Mouse (Mus musculus): ENCODE data around the gene Gm15557. TPM values are rescaled to one million over a fixed set of nuclear protein-coding genes. Genes with fewer than 3 reads are reported as not detected.

Gm15557 gene
- polyA plus RNA-seq, 1 experiment from 2014 or later = 0.16 TPM

DNA sequence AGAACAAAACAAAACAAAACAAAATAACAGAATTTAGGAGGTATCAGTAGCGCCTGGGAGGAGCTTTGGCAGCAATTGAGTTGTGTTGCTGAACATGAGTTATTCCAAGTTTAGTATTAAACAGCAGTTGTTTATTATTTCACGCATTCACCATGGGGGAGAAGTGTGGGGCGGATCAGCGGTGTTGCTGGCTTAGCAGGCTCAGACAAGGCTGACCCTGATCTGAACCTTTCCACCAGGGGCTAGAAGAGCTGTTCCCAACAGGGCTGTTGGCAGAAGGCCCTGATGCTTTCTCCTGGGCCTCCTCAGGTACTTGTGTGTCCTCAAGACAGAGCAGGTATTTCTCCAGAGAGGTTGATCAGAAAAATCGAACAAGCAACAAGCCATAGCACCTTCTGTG lies 19.5 kb downstream of the Gm15557 start:
- H3K27me3 ChIP-seq = no peaks in the 10 kb centered on the region

DNA sequence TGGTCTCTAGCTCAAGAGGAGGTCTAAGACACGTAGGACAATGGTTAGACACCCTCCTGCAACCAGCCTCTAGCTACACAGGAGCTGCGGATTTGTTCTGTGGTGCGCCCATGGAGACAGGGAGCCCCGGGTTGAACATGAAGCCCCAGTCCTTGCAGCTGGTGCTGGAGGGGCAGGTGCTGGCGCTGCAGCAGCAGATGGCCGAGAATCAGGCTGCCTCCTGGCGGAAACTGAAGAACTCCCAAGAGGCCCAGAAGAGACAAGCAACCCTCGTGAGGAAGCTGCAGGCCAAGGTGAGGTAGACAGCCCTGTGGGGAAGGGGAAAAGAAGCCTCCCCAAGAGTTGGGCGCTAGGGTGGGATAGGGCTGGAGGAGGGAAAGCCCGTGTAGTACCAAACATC lies 21.3 kb downstream of the Gm15557 start:
- Histone ChIP-seq H3K27ac (peak overlapping the region; percentile 35; the same call in 1 of the 2 replicates), H3K4me2 (no peak overlapping the region), H3K9me3 (no peaks in the 10 kb centered on the region), H3K27me3 (no peaks in the 10 kb centered on the region), H3K4me3 (no peak overlapping the region), H3K4me1 (replicated peaks) (peaks cover 21% of the 10 kb centered on the region), H3K36me3 (peaks cover 41% of the 10 kb centered on the region), H3K9ac (peak overlapping the region; percentile 56; the same call in 1 of the 2 replicates)
- ATAC-seq (ENCODE audit: low FRiP score) = no peak
- 70% methylated on average over 10 of the region's 10 CpGs for WGBS

More for the DNA sequence above, 19.5 kb downstream of the Gm15557 start:
- Histone ChIP-seq H3K36me3 (peaks cover 25% of the 10 kb centered on the region), H3K4me1 (replicated peaks) (peaks cover 22% of the 10 kb centered on the region), H3K4me3 (no peak overlapping the region), H3K9ac (no peak overlapping the region), H3K27ac (no peak overlapping the region), H3K9me3 (no peaks in the 10 kb centered on the region), H3K4me2 (no peak overlapping the region)
- WGBS = 90% methylated on average over 5 of the region's 5 CpGs
- no peak for ATAC-seq (ENCODE audit: low FRiP score)

DNA sequence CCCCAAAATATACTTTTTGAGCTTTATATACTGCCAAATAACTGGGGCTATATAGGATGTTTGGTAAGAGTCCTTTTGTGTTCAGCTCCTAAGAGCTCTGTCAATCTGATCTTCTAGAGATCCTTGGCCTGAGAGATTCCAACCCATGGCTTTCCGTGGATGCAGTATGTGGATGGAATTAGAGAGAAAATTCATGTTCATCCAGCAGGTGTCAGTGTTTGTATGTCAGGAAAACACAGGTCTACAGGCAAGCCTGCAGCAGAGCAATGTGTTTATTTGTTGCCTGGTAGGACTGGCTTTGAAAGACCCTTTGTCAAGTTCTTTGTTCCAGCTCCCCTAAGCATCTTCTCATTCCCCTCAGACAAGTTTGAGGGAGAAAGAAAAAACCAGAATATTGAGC lies 22.5 kb downstream of the Gm15557 start:
- no peak overlapping the region for H3K4me2 ChIP-seq
- no peaks in the 10 kb centered on the region for H3K27me3 ChIP-seq
- H3K9ac ChIP-seq = no peak overlapping the region
- H3K4me1 ChIP-seq (replicated peaks) = peaks cover 12% of the 10 kb centered on the region
- no peaks in the 10 kb centered on the region for H3K9me3 ChIP-seq
- ATAC-seq (ENCODE audit: low FRiP score) = no peak
- peaks cover 53% of the 10 kb centered on the region for H3K36me3 ChIP-seq
- H3K4me3 ChIP-seq = no peak overlapping the region
- WGBS = 28% methylated on average over 1 of the region's 1 CpGs
- H3K27ac ChIP-seq = peak overlapping the region; percentile 60; the same call in 1 of the 2 replicates

DNA sequence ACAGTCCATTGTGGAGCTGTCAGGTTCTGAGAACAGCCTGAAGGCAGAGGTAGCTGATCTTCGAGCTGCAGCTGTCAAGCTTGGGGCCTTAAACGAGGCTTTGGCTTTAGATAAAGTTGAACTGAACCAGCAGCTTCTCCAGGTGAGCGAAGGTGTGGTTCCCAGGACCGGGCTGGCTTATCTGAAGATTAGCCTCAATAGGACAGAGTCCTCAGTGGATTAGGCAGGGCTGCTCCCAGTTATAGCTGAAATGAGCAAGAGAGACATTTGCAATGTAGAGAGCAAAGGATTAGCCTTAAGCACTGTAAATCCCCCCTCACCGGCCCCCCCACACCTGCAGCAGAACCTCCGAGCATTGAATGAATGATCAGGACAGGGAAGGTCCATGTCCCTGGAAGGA lies 32.8 kb downstream of the Gm15557 start:
- Histone ChIP-seq H3K27me3 (no peaks in the 10 kb centered on the region), H3K9ac (no peak overlapping the region), H3K4me1 (replicated peaks) (no peaks in the 10 kb centered on the region), H3K9me3 (no peaks in the 10 kb centered on the region), H3K4me2 (no peak overlapping the region), H3K36me3 (peaks cover 91% of the 10 kb centered on the region), H3K4me3 (no peak overlapping the region), H3K27ac (no peak overlapping the region)
- no peak for ATAC-seq (ENCODE audit: low FRiP score)
- 92% methylated on average over 6 of the region's 6 CpGs for WGBS

DNA sequence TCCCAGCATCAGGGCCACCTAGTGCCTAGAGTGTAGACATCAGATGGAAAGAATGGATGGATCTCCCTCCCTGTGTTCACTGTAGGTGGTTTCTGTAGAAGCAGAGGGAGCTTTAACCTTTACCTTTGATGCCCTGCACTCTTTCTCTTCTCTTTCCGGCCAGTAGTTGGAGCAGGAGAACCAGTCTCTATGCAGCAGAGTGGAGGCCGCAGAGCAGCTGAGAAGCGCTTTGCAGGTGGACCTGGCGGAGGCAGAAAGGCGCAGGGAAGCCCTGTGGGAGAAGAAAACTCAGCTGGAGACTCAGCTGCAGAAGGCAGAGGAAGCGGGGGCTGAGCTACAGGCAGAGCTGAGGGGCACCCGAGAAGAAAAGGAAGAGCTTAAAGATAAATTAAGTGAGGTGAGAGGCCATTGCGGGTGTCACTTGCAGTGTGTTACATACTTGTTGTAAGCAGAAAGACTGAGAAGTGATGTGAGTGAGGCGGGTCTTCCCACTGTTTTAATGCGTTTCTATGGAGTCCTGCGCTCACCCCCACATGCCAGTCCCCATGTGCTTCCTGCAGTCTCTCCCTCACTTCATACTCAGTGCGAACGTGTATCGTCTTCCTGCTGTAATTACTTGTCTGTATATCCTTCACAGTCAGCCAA lies 33.7 kb downstream of the Gm15557 start:
- no peak overlapping the region for H3K4me3 ChIP-seq
- no peak overlapping the region for H3K27ac ChIP-seq
- ATAC-seq (ENCODE audit: low FRiP score) = no peak
- no peaks in the 10 kb centered on the region for H3K27me3 ChIP-seq
- H3K36me3 ChIP-seq = peaks cover 88% of the 10 kb centered on the region
- WGBS = 81% methylated on average over 14 of the region's 14 CpGs
- no peaks in the 10 kb centered on the region for H3K9me3 ChIP-seq
- no peak overlapping the region for H3K4me2 ChIP-seq
- H3K4me1 ChIP-seq (replicated peaks) = no peaks in the 10 kb centered on the region
- H3K9ac ChIP-seq = no peak overlapping the region

DNA sequence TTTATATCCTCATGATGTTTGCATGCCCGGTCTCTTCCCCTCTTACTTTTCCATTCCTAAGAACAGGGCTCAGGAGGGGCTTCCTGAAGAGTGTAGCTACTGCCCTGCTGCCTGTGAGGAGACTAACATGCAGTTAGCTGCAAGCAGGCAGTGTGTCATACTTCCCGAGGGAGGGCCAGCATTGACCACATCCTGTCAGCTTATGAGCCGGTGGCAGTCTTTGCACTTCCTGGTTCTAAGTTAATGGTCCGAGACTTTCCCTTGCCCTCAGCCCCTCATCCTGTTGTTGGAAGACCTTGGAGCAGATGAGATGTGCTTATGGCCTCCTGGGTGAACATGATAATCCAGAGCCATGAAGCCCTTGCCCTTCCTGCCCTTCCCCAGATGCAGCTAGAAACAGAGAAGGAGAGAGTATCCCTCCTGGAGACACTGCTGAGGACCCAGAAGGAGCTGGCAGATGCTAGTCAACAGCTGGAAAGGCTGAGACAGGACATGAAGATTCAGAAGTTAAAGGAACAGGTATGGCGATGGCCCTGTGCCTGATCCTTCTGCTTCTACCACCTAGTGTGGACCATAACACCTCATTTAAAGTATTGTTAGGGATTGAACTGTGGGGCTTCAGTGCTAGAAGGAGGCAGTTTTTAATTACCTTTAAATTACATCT lies 38.9 kb downstream of the Gm15557 start:
- 88% methylated on average over 5 of the region's 5 CpGs for WGBS
- Histone ChIP-seq H3K9me3 (no peaks in the 10 kb centered on the region), H3K36me3 (peaks cover 92% of the 10 kb centered on the region), H3K4me3 (no peak overlapping the region), H3K27ac (no peak overlapping the region), H3K27me3 (no peaks in the 10 kb centered on the region), H3K4me2 (no peak overlapping the region), H3K9ac (no peak overlapping the region), H3K4me1 (replicated peaks) (no peaks in the 10 kb centered on the region)
- ATAC-seq (ENCODE audit: low FRiP score) = no peak

DNA sequence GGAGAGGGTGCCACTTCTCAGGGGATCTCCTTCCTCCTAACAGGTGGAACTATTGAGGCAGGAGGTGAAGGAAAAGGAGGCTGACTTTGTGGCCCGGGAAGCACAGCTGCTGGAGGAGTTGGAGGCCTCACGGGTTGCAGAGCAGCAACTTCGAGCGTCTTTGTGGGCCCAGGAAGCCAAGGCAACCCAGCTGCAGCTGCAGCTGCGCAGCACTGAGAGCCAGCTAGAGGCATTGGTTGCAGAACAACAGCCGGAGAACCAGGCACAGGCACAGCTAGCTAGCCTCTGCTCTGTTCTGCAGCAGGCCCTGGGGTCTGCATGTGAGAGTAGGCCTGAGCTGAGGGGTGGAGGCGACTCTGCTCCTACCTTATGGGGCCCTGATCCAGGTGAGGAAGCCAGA lies 45.2 kb downstream of the Gm15557 start:
- H3K9ac ChIP-seq = no peak overlapping the region; the same call in 1 of the 2 replicates

DNA sequence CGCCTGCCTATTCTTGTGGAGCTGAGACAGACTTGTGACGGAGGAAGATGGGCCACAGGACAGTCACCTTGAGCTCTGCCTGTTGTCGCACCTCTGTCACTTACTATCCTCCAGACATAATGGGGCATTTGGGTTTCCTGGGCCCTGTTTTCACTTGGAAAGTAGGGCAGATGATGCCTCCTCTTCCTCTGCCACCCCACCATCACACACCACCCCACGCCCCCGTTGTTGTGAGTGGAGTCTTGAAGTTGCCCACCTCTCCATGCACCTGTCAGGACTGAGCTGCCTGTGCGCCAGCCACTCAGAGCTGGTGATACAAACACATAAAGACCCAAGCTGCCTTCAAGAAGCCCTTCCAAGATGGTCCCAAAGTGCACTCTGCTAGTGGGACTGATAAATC lies 46.6 kb downstream of the Gm15557 start:
- Histone ChIP-seq H3K4me1 (replicated peaks) (no peaks in the 10 kb centered on the region), H3K9me3 (no peaks in the 10 kb centered on the region), H3K27ac (no peak overlapping the region), H3K36me3 (peaks cover 99% of the 10 kb centered on the region), H3K4me2 (no peak overlapping the region), H3K27me3 (no peaks in the 10 kb centered on the region), H3K4me3 (no peak overlapping the region), H3K9ac (no peak overlapping the region)
- WGBS = 99% methylated on average over 6 of the region's 6 CpGs
- no peak for ATAC-seq (ENCODE audit: low FRiP score)

More for the DNA sequence above, 45.2 kb downstream of the Gm15557 start:
- ATAC-seq (ENCODE audit: low FRiP score) = no peak
- 94% methylated on average over 7 of the region's 7 CpGs for WGBS
- Histone ChIP-seq H3K4me1 (replicated peaks) (no peaks in the 10 kb centered on the region), H3K4me3 (no peak overlapping the region), H3K27me3 (no peaks in the 10 kb centered on the region), H3K9me3 (no peaks in the 10 kb centered on the region), H3K36me3 (peaks cover 97% of the 10 kb centered on the region), H3K27ac (no peak overlapping the region), H3K4me2 (no peak overlapping the region)

DNA sequence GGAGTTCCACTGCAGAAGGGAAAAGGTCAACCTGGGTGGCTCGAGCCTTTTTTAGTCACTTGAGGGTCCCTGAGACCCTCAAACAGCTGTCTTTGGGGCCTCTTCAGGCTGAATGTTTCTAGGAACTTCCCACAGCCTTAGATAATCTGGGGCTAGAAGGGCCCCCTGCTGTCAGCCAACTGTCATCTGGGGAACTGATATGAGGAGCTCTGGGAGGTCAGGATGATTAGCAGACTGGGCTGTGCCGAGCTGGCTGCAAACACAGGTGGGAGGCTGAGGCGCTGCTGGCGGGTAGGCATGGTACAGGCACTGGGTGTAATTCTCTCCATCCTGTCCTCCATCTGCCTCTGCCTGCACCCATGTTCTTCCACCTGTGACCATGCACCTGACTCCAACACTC lies 48.6 kb downstream of the Gm15557 start:
- no peaks in the 10 kb centered on the region for H3K4me1 ChIP-seq (replicated peaks)
- H3K36me3 ChIP-seq = peaks cover 99% of the 10 kb centered on the region
- WGBS = 83% methylated on average over 4 of the region's 4 CpGs
- no peak overlapping the region for H3K4me2 ChIP-seq
- no peaks in the 10 kb centered on the region for H3K9me3 ChIP-seq
- no peak overlapping the region for H3K9ac ChIP-seq
- no peaks in the 10 kb centered on the region for H3K27me3 ChIP-seq
- H3K4me3 ChIP-seq = no peak overlapping the region
- no peak overlapping the region for H3K27ac ChIP-seq
- ATAC-seq (ENCODE audit: low FRiP score) = no peak

DNA sequence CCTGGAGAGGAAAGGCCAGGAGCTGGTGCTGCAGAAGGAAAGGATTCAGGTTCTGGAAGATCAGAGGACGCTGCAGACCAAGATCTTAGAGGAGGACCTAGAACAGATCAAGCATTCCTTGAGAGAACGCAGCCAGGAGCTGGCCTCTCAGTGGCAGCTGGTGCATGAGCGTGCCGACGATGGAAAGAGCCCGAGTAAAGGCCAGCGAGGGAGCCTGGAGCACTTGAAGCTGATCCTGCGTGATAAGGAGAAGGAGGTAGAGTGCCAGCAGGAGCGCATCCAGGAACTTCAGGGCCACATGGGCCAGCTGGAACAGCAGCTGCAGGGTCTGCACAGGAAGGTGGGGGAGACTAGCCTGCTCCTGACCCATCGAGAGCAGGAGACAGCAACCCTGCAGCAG lies 50.6 kb downstream of the Gm15557 start:
- no peak overlapping the region for H3K4me3 ChIP-seq
- H3K27ac ChIP-seq = no peak overlapping the region
- H3K4me2 ChIP-seq = no peak overlapping the region
- H3K4me1 ChIP-seq (replicated peaks) = no peaks in the 10 kb centered on the region
- no peaks in the 10 kb centered on the region for H3K9me3 ChIP-seq
- WGBS = 97% methylated on average over 10 of the region's 10 CpGs
- ATAC-seq (ENCODE audit: low FRiP score) = no peak
- H3K27me3 ChIP-seq = no peaks in the 10 kb centered on the region
- peak overlapping the region; percentile 35; the same call in 1 of the 2 replicates for H3K9ac ChIP-seq
- peaks cover 99% of the 10 kb centered on the region for H3K36me3 ChIP-seq

DNA sequence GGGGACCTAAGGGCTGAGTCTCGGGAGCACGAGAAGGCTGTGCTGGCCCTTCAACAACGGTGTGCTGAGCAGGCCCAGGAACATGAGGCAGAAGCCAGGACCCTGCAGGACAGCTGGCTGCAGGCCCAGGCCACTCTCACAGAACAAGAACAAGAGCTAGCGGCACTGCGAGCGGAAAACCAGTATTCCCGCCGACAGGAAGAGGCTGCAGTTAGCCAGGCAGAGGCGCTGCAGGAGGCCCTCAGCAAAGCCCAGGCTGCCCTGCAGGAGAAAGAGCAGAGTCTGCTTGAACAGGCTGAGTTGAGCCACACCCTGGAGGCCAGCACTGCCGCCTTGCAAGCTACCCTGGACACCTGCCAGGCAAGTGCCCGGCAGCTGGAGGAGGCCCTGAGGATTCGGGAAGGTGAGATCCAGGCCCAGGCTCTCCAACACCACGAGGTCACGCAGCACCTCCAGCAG lies 51.4 kb downstream of the Gm15557 start:
- Histone ChIP-seq H3K4me1 (replicated peaks) (no peaks in the 10 kb centered on the region), H3K4me3 (no peak overlapping the region), H3K4me2 (no peak overlapping the region), H3K9ac (no peak overlapping the region; the same call in 1 of the 2 replicates), H3K27ac (no peak overlapping the region), H3K9me3 (no peaks in the 10 kb centered on the region), H3K36me3 (peaks cover 99% of the 10 kb centered on the region), H3K27me3 (no peaks in the 10 kb centered on the region)
- 78% methylated on average over 14 of the region's 14 CpGs for WGBS
- ATAC-seq (ENCODE audit: low FRiP score) = no peak

Measured in hindbrain, embryonic 13.5 days (tissue).